Mouse (Mus musculus) CH12.LX (cell line): ENCODE data around the gene Mdk. TPM values are rescaled to one million over a fixed set of nuclear protein-coding genes. Genes with fewer than 3 reads are reported as not detected.

Experiments
- DNase-seq: peaks from one replicate; pipeline ENCODE4 v3.0.0-alpha.2; 2013; ENCODE audit errors: extremely low read depth
- H3K27ac ChIP-seq: 2 replicates; pipeline ENCODE4 v1.5.1; 2012; ENCODE audit warnings: low read depth, mild to moderate bottlenecking, control low read depth, moderate library complexity; ENCODE audit not compliant: insufficient read depth
- H3K27me3 ChIP-seq: replicated peaks from 2 replicates; pipeline ENCODE3; 2012; ENCODE audit warnings: inconsistent platforms
- H3K36me3 ChIP-seq, 2 experiments: replicated peaks in 1 of 2; 2 replicates each; pipeline versions ENCODE3 to v1.6.1; 2012; ENCODE audit warnings: inconsistent platforms in 1 of 2, low read length in 1 of 2, mild to moderate bottlenecking in 1 of 2, mixed read lengths in 1 of 2, moderate library complexity in 1 of 2; ENCODE audit not compliant: control insufficient read depth in 1 of 2, insufficient read depth in 1 of 2
- H3K4me1 ChIP-seq, 2 experiments: 2 replicates each; pipeline ENCODE4 v1.6.1; 2012; ENCODE audit warnings: inconsistent platforms in 1 of 2, moderate library complexity in 1 of 2; ENCODE audit not compliant: insufficient read depth in 2 of 2, control insufficient read depth in 1 of 2
- H3K4me2 ChIP-seq: 2 replicates; pipeline ENCODE4 v1.6.1; 2012; ENCODE audit warnings: low read depth, mild to moderate bottlenecking, control low read depth; ENCODE audit not compliant: poor library complexity, insufficient read depth, severe bottlenecking
- H3K4me3 ChIP-seq, 3 experiments: fragments of 150-350 bp in 1 of 3; sonication (generic) in 1 of 3; replicated peaks in 1 of 3; 2 replicates each; pipeline versions ENCODE3 to v1.5.1; 2011 to 2012; ENCODE audit warnings: low read depth in 2 of 3, low read length in 2 of 3, mild to moderate bottlenecking in 2 of 3, moderate library complexity in 2 of 3, control low read depth in 1 of 3, improper control_type of control experiment in 1 of 3, inconsistent platforms in 1 of 3, mixed read lengths in 1 of 3; ENCODE audit not compliant: poor library complexity in 1 of 3
- H3K79me2 ChIP-seq: replicated peaks from 2 replicates; pipeline ENCODE4 v1.6.1; 2012; ENCODE audit warnings: mild to moderate bottlenecking, moderate library complexity; ENCODE audit not compliant: control insufficient read depth, poor library complexity, insufficient read depth, severe bottlenecking; ENCODE audit errors: extremely low read depth
- H3K9ac ChIP-seq: 2 replicates; pipeline ENCODE4 v1.6.1; 2012; ENCODE audit warnings: low read depth, mild to moderate bottlenecking, control low read depth, moderate library complexity; ENCODE audit not compliant: insufficient read depth
- H3K9me3 ChIP-seq: replicated peaks from 2 replicates; pipeline ENCODE3; 2012; ENCODE audit warnings: low read length, inconsistent platforms, mixed read lengths
- BHLHE40 ChIP-seq: IDR thresholded peaks from 2 replicates; pipeline ENCODE4 v1.6.1; 2011; ENCODE audit warnings: mild to moderate bottlenecking, low read depth, low read length, improper control_type of control experiment
- CHD1 ChIP-seq: IDR thresholded peaks from 2 replicates; pipeline ENCODE4 v1.6.1; 2012; ENCODE audit warnings: low read depth, low read length, improper control_type of control experiment, inconsistent platforms
- CHD2 ChIP-seq: IDR thresholded peaks from 2 replicates; pipeline ENCODE4 v1.6.1; 2011; ENCODE audit warnings: low read length, improper control_type of control experiment
- CTCF ChIP-seq, 2 experiments: IDR thresholded peaks in 1 of 2; conservative IDR thresholded peaks in 1 of 2; 2 replicates each; pipeline ENCODE4 v1.5.1; 2011 to 2012; ENCODE audit warnings: low read depth in 2 of 2, low read length in 2 of 2, improper control_type of control experiment in 1 of 2, inconsistent platforms in 1 of 2, mild to moderate bottlenecking in 1 of 2, moderate library complexity in 1 of 2
- E2F4 ChIP-seq: IDR thresholded peaks from 2 replicates; pipeline ENCODE4 v1.6.1; 2011; ENCODE audit warnings: low read depth, low read length, improper control_type of control experiment; ENCODE audit not compliant: insufficient replicate concordance
- ELF1 ChIP-seq: IDR thresholded peaks from 2 replicates; pipeline ENCODE4 v1.6.1; 2014; ENCODE audit warnings: low read depth, mild to moderate bottlenecking, inconsistent platforms, low read length, improper control_type of control experiment
- EP300 ChIP-seq: IDR thresholded peaks from 2 replicates; pipeline ENCODE4 v1.6.1; 2011; ENCODE audit warnings: low read length, improper control_type of control experiment
- ETS1 ChIP-seq: conservative IDR thresholded peaks from 2 replicates; pipeline ENCODE4 v1.6.1; 2012; ENCODE audit warnings: low read depth, mild to moderate bottlenecking, inconsistent platforms, low read length, improper control_type of control experiment, moderate library complexity
- HCFC1 ChIP-seq: IDR thresholded peaks from 2 replicates; pipeline ENCODE4 v1.6.1; 2012; ENCODE audit warnings: low read depth, mild to moderate bottlenecking, inconsistent platforms, low read length, improper control_type of control experiment
- IRF4 ChIP-seq: IDR thresholded peaks from 2 replicates; pipeline ENCODE4 v1.6.1; 2014; ENCODE audit warnings: low read depth, mild to moderate bottlenecking, inconsistent platforms, low read length, improper control_type of control experiment
- JUN ChIP-seq: IDR thresholded peaks from 2 replicates; pipeline ENCODE4 v1.6.1; 2011; ENCODE audit warnings: low read depth, mild to moderate bottlenecking, low read length, improper control_type of control experiment, moderate library complexity; ENCODE audit not compliant: insufficient read depth
- JUND ChIP-seq: conservative IDR thresholded peaks from 2 replicates; pipeline ENCODE4 v1.6.1; 2011; ENCODE audit warnings: low read depth, low read length, improper control_type of control experiment
- KAT2A ChIP-seq: IDR thresholded peaks from 2 replicates; pipeline ENCODE4 v1.6.1; 2012; ENCODE audit warnings: low read length, improper control_type of control experiment, inconsistent platforms; ENCODE audit not compliant: insufficient replicate concordance
- MAZ ChIP-seq: IDR thresholded peaks from 2 replicates; pipeline ENCODE4 v1.6.1; 2012; ENCODE audit warnings: low read depth, mild to moderate bottlenecking, inconsistent platforms, low read length, improper control_type of control experiment, moderate library complexity
- PAX5 ChIP-seq: IDR thresholded peaks from 2 replicates; pipeline ENCODE4 v1.6.1; 2012; ENCODE audit warnings: low read length, inconsistent platforms, mixed read lengths
- POLR2A ChIP-seq: IDR thresholded peaks from 2 replicates; pipeline ENCODE4 v1.6.1; 2011; ENCODE audit warnings: low read depth, mild to moderate bottlenecking, improper control_type of control experiment, low read length
- POLR2AphosphoS2 ChIP-seq: IDR thresholded peaks from 2 replicates; pipeline ENCODE4 v1.6.1; 2011; ENCODE audit warnings: low read depth, low read length, improper control_type of control experiment
- RAD21 ChIP-seq: IDR thresholded peaks from 2 replicates; pipeline ENCODE4 v1.6.1; 2011; ENCODE audit warnings: low read depth, mild to moderate bottlenecking, low read length, improper control_type of control experiment, moderate library complexity
- RCOR1 ChIP-seq: conservative IDR thresholded peaks from 2 replicates; pipeline ENCODE4 v1.6.1; 2012; ENCODE audit warnings: low read depth, mild to moderate bottlenecking, inconsistent platforms, low read length, improper control_type of control experiment
- SIN3A ChIP-seq: IDR thresholded peaks from 2 replicates; pipeline ENCODE4 v1.6.1; 2012; ENCODE audit warnings: low read length, improper control_type of control experiment, inconsistent platforms
- SMC3 ChIP-seq: IDR thresholded peaks from 2 replicates; pipeline ENCODE4 v1.6.1; 2011; ENCODE audit warnings: low read depth, low read length, improper control_type of control experiment
- TBP ChIP-seq: conservative IDR thresholded peaks from 2 replicates; pipeline ENCODE4 v1.6.1; 2011; ENCODE audit warnings: low read depth, low read length, improper control_type of control experiment
- TCF12 ChIP-seq: IDR thresholded peaks from 2 replicates; pipeline ENCODE4 v1.6.1; 2014; ENCODE audit warnings: low read depth, mild to moderate bottlenecking, inconsistent platforms, low read length, improper control_type of control experiment
- UBTF ChIP-seq: IDR thresholded peaks from 2 replicates; pipeline ENCODE4 v1.6.1; 2012; ENCODE audit warnings: low read depth, mild to moderate bottlenecking, inconsistent platforms, low read length, improper control_type of control experiment, moderate library complexity
- USF1 ChIP-seq: IDR thresholded peaks from 2 replicates; pipeline ENCODE4 v1.6.1; 2014; ENCODE audit warnings: low read depth, mild to moderate bottlenecking, inconsistent platforms, low read length, improper control_type of control experiment
- ZC3H11A ChIP-seq: IDR thresholded peaks from 2 replicates; pipeline ENCODE4 v1.6.1; 2012; ENCODE audit warnings: low read depth, mild to moderate bottlenecking, inconsistent platforms, low read length, improper control_type of control experiment
- ZMIZ1 ChIP-seq: IDR thresholded peaks from 2 replicates; pipeline ENCODE4 v1.6.1; 2012; ENCODE audit warnings: low read depth, mild to moderate bottlenecking, inconsistent platforms, low read length, improper control_type of control experiment
- ZNF384 ChIP-seq: IDR thresholded peaks from 2 replicates; pipeline ENCODE4 v1.6.1; 2012; ENCODE audit warnings: low read depth, low read length, improper control_type of control experiment, inconsistent platforms
- dilution Hi-C: fragments of 300-500 bp; cut with MboI; formaldehyde crosslinking; loops from 2 replicates; pipeline ENCODE4 v1.14.3; 2020; ENCODE audit warnings: low sequenced_read_pairs; ENCODE audit not compliant: extremely low pct_unique_long_range_greater_than_20kb, extremely low pct_ligation_motif_present
- in situ Hi-C: fragments of 300-500 bp; cut with MboI; formaldehyde crosslinking; loops from 3 replicates; pipeline ENCODE4 v1.14.3; 2019; ENCODE audit warnings: low sequenced_read_pairs, low pct_ligation_motif_present, low pct_unique_long_range_greater_than_20kb, mixed read lengths
- polyA plus RNA-seq: library from polyadenylated mRNA; unstranded; fragments of >175 nt; gene quantifications from 2 replicates; pipeline ENCODE4 v1.2.1, GENCODE M21; 2012; ENCODE audit warnings: low read depth; ENCODE audit not compliant: insufficient read length
- total RNA-seq, 2 experiments: library from RNA; depleted of rRNA; stranded (reverse); fragments of 300-350 nt in 1 of 2; fragments of >200 nt in 1 of 2; gene quantifications; 2 replicates each; pipeline ENCODE4 v1.2.3; 2012 to 2014

The Mdk gene
- total and polyA plus RNA-seq, 3 experiments, result 0.25 to 2.4 (median 0.34) TPM

GRCm38 (mm10) chr2:91950275-91951085 is 18.4 kb upstream of the Mdk start:
- peak overlapping the region; percentile 49 for H3K9ac ChIP-seq
- H3K4me3 ChIP-seq, result peak overlapping the region; percentile 49 to 63 (median 56)
- peaks cover 16% of the 10 kb centered on the region for H3K79me2 ChIP-seq
- H3K27me3 ChIP-seq, result no peaks in the 10 kb centered on the region
- peak; percentile 82 for DNase-seq
- dilution Hi-C loops (no loop called here), in situ Hi-C loops (no loop called here)
- H3K4me1 ChIP-seq, result peaks cover 28 to 73% of the 10 kb centered on the region in 2 experiments
- peaks cover 3 to 41% of the 10 kb centered on the region in 2 experiments for H3K36me3 ChIP-seq
- peak overlapping the region; percentile 81 for H3K4me2 ChIP-seq
- peak overlapping the region; percentile 73 for H3K27ac ChIP-seq
- TF ChIP-seq KAT2A (no peak), POLR2AphosphoS2 (no peak), TBP (no peak), RCOR1 (no peak), HCFC1 (no peak), ZMIZ1 (no peak), USF1 (no peak), CTCF (conservative IDR thresholded peaks at IDR 0.05 in 1 of 2, IDR thresholded peaks at IDR 0.05 in 1 of 2; ENCODE audit: low read depth in 2 of 2, low read length in 2 of 2) (no peak), EP300 (no peak), UBTF (no peak), TCF12 (no peak), CHD1 (no peak), POLR2A (no peak), SIN3A (no peak), RAD21 (no peak), BHLHE40 (no peak), E2F4 (no peak), ZNF384 (no peak), ZC3H11A (no peak), ETS1 (no peak; the same call in 1 of the 2 replicates), CHD2 (peak; percentile 66), IRF4 (peak; percentile 16; the same call in 1 of the 2 replicates), SMC3 (no peak), PAX5 (no peak), JUN (no peak), ELF1 (peak; percentile 46; the same call in 1 of the 2 replicates), JUND (no peak), MAZ (0 out of 2 replicates have a peak, but pooled peaks have one; percentile 59)
- H3K9me3 ChIP-seq, result no peaks in the 10 kb centered on the region
